Mouse (Mus musculus) brain, embryonic 14.5 days (tissue): ENCODE data around the gene Olfr56.

Experiments
- CTCF ChIP-seq: fragments of 200-500 bp; IDR thresholded peaks from 2 replicates; pipeline ENCODE4 v1.5.1; 2012; ENCODE audit warnings: inconsistent platforms, mild to moderate bottlenecking, moderate library complexity, borderline replicate concordance; ENCODE audit not compliant: insufficient read depth, insufficient read length; ENCODE audit errors: extremely low read depth
- POLR2A ChIP-seq: fragments of 200-500 bp; IDR thresholded peaks from 2 replicates; pipeline ENCODE4 v1.6.1; 2012; ENCODE audit warnings: mild to moderate bottlenecking, inconsistent platforms, borderline replicate concordance; ENCODE audit not compliant: poor library complexity, insufficient read depth, insufficient read length, severe bottlenecking; ENCODE audit errors: extremely low read depth

GRCm38 (mm10) chr11:49107650-49108537, 129.2 kb downstream of the Olfr56 start:
- TF ChIP-seq CTCF: no peak
- no peak for TF ChIP-seq POLR2A
